Mouse (Mus musculus): ENCODE measurements at regions not wholly inside any gene's neighbourhood (a gene's known extent, or its start where the extent isn't known, plus 50 kb on each side); places are given as distances from the start of the nearest gene placed in this dataset.

DNA sequence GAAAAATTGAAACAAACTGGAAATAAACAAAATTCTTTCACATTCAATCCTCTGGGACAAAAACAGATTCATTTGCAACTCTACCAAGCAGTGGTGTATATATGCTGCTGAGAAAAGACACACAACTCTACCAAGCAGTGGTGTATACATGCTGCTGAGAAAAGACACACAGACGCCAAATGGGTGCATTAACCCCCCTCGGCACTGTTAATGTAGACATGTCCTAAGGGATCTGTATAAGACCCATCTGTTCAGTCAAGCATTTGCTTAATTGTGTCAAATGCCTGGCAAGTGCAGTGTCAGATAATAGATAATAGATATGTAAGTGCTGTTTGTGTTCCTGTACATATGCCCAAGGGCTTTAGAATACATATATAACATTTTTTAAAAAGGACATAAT, 1035.2 kb upstream of the B3galt2 start:
- DNase-seq: no peak

DNA sequence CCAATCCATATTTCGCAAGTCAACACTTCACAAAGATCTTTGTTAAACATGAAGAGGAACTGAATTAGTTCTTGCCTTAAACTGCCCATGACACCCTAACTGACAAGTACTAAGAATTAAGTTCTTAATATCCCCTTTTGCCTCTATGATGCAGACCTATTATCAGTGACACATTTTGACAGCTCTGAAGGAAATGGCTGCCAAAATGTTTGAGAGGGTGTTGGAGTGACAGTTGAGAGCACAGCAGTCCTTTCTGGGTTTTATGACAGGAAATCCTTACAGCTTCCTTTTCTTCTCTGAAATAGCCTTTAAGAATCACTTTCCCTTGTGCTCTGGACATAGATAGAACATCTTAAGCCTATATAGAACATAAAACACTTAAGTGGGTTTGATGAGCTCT, 1034.4 kb upstream of the B3galt2 start:
- DNase-seq: no peak

DNA sequence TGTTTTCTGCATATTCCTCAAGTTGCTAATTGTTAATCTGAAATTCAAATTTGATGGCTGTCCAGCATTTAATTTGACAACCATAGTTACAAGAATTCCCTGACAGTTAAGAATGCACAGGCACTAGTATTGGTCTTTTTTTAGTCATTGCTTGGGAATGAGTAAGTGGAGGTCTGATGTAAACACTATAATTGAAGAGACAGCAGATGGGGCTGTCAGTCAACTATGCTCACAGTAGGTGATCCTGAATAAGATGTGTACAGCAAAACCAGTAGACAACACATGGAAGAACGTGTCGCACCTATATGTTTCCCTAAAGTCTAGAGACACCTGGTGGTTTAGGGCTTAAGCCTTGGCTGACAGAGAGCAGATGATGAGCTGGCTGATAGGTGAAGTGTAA, 1019.0 kb upstream of the B3galt2 start:
- no peak for DNase-seq

DNA sequence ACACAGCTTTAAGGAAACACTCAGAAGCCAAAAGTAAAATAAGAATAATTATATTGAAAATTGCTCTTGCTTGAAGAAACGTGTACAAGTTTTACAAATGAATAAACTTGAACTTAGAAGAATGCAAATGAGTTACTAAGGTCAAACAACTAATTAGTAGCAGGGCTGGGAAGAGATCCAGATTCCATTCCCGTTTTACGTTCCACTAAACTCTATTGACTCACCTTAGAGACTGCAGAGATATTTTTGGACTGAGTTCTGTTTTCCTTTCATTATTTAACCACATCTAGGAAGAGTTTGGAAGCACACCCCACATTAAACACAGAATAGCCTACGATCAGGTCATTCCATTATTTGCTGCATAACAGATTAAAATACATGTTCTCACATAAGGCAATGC, 1016.2 kb upstream of the B3galt2 start:
- DNase-seq: no peak

DNA sequence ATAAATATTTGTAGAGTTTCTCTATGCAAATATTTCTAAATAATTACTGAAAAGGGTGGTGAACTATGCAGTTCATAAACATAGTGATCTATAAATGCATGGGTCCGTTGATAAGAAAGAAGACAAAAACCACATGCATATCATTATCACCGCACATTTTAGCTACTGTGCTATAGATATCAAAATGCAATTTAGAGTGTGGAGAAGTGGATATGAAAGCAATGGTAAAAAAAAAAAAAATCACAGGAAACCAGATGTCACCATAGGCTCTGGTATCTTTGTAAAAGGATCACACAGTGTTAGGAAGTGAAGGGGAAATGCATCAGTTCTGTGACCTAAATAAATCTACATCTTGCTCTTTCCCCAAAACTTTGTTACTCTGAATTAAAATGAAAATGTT, 985.2 kb upstream of the B3galt2 start:
- no peak for DNase-seq

DNA sequence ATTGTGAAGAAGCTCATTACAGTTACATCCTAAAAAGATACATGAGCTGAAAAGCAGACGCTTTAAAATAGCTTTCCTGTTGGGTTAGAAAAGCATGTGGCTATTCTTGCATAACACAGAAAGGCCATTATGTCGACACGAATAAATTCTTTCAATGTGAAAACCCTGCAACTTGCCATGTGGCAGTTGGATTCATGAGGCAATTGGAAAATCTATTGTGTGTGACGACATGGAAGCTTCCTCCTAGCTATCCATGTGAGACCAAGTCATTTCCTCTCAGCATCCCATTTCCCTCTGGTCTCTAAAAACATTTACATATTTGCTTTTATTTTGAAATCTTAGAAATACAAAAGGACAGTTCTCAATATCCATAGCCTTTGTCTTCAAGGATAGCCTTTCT, 975.2 kb upstream of the B3galt2 start:
- no peak for DNase-seq

DNA sequence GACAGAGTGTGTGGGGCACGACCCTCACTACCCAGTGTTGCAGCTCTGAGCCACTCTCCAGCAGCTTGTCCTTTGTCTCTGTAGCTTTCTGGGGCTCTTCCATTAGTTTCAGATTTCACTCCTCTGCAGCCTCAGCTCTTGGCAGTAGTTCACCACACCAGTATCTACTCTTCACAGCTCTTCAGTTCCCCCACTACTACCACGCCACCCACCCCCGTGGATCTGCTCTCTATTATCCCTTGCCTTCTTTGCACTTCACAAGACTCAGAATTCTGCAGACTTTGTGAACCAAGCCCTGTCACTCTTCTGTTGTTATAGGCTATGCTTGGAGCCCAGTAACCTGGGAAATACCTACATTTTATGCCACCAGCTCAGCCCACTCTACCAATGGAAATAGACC, 960.5 kb upstream of the B3galt2 start:
- no peak for DNase-seq

DNA sequence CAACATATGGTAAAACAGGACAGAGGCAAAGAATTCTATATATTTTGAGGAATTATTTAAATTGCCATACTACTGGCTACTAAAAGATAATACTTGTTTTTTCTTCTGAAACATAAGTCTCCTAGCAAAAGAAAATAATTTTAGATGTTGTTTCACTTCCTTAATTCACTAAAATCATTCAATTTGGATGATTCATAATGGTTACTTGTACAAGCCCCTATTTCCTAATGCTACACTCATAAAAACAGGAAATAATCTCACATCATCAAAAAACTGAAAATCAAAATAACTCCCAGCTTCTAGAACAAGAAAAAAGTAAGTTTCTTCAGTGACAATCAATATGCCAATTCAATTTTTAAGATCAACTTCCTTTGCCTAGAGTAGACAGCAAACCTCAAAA, 951.6 kb upstream of the B3galt2 start:
- DNase-seq: no peak

DNA sequence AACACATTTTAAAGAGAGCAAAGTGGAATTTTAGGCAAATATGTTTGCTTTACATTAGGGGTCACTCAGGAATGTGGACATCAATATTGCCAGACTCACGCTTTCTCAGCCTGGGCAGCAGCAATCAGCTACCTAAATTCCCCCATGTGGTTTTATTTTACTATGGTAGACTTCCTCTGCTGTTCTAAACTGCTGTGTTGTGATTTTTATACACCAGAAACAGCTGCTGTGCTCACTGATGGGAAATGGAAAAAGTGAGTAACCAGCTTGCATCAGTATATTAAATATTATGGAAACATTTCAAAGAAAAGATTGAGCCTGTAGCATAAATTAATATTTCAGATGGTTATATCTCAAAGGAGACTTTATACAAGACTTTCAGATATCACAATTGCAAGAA, 945.3 kb upstream of the B3galt2 start:
- DNase-seq: no peak

DNA sequence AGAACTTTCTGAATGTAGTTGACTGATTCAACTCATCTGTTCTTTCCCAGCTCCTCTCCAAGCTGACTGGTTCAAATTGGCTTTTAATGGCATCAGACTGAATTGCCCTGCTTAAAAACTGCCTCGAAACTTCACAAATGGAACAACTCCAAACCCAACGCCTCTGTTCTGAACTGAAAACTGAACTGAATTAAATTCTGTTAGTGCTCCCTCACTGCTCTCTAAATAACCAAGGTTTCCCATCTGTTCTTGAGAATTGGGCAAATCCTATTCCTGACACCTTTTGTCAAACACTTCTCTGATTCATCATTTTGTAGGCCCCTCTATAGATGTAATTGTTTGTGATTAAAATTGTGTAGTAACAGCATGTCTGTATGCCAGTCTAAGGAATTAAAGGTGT, 932.2 kb upstream of the B3galt2 start:
- DNase-seq: no peak

DNA sequence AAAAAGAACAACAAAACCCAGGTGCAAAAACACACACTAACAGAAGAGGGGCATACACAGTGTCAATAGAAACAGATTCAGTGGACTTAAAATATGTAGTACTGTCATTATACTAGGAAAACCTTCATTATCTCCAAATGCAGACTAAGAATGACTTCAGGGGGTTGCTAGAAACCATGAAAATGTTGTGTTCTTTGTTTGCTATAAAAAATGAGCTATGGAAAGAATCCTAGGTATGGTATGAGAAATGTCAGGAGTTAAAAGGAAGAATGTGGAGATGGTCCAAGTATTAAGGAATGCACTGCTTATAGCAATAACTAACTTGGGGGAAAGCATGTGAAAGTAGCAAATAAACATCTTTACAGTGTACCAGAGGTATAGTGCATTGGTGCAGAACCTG, 910.2 kb upstream of the B3galt2 start:
- DNase-seq: no peak

DNA sequence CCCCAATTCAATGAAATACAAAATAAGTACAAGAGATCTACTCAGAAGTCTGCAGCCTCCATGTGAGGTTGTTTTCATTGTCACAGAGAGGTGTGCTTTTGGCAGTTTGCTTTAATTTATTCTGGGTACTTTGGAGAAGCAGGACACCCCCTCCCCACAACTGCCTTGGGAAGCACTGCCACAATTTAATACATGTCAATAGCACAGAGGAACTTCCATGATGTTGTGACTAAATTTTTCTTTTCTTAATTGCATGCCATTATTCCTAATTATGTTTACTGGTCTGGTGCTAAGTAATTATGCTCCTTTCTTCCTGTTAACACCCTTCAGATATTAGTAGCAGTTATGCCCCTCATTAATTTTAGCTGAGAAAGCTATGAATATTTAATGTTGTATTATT, 906.4 kb upstream of the B3galt2 start:
- no peak for DNase-seq

DNA sequence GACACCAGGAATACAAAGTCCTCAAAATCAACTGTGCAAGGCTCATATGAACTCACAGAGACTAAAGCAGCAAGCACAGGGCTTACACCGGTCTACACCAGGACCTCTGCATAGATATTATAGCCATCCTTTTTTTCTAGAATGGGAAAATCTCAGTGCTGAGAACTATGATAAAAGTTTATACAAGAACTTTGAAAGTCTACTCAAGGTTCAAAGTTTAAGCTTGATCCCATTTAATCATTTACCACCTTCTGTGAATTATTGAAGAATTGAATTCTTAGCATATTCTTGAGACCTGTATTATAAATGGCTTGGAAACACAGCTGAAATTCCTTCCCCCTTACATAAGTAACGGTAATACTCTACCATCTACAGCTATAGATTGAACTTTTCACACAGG, 902.1 kb upstream of the B3galt2 start:
- DNase-seq: no peak

DNA sequence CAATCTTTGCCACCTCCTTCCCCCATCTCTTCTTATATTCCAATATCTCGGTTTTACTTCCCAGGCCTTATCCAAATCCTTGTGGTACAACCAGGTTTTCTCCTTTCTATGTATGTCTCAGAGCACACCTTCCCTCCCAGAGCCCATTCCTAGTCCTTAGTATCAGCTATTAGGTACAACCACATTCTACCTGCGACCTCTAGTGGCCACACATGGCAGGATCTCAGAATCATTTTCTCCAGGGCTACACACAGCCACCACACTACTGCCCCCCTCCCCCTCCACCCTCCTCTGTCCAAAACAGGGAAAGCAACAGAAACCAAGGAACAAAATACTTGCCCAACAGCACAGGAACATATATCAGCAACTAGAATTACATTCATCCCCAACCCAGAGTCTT, 898.2 kb upstream of the B3galt2 start:
- DNase-seq: peak; percentile 20

DNA sequence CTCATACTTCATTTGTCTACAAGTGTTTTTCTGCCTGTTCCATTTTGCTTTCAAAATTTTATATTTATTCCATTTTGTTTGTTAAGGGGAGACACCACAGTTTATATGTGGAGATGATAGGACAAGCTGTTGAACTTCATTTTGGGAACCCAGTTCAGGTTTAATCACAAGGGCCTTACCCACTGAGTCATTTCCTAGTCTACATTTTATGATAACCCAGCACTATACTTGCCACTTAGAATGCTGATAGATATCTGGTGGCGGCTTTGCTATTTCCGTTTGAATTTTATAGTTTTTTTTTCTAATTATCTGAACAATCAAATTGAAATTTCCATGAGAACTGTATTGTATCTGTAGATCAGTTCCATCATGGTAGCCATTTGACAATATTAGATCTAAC, 869.5 kb upstream of the B3galt2 start:
- DNase-seq: no peak
